Mouse (Mus musculus) forebrain, embryonic 13.5 days (tissue): ENCODE measurements around the gene Tbcc. TPM values are rescaled to one million over a fixed set of nuclear protein-coding genes. Genes with fewer than 3 reads are reported as not detected.
"Not testable (repeated sequence)": the region's sequence is repeated elsewhere in the genome, so short reads cannot be mapped to it uniquely, and the experiment has no call there.

Source experiments
- ATAC-seq: fragments of 200-750 bp; cut with Nextera tagmentation; 2 replicates; pipeline ENCODE4 v1.8.0; 2017
- H3K27ac ChIP-seq: fragments of 300-500 bp; sonication (generic); 2 replicates; pipeline ENCODE4 v1.5.1; 2015; ENCODE audit warnings: inconsistent platforms, mild to moderate bottlenecking, moderate library complexity
- H3K27me3 ChIP-seq: fragments of 300-500 bp; sonication (generic); 2 replicates; pipeline ENCODE4 v1.6.1; 2015; ENCODE audit warnings: mild to moderate bottlenecking, inconsistent platforms
- H3K36me3 ChIP-seq: fragments of 300-500 bp; sonication (generic); 2 replicates; pipeline ENCODE4 v1.6.1; 2015; ENCODE audit warnings: mild to moderate bottlenecking, inconsistent platforms; ENCODE audit not compliant: poor library complexity, severe bottlenecking
- H3K4me1 ChIP-seq: fragments of 300-500 bp; sonication (generic); 2 replicates; pipeline ENCODE4 v1.6.1; 2015; ENCODE audit warnings: inconsistent platforms
- H3K4me2 ChIP-seq: fragments of 300-500 bp; sonication (generic); 2 replicates; pipeline ENCODE4 v1.6.1; 2015; ENCODE audit warnings: inconsistent platforms, mild to moderate bottlenecking, moderate library complexity
- H3K4me3 ChIP-seq: fragments of 300-500 bp; sonication (generic); 2 replicates; pipeline ENCODE4 v1.5.1; 2015; ENCODE audit warnings: mild to moderate bottlenecking, inconsistent platforms
- H3K9ac ChIP-seq: fragments of 300-500 bp; sonication (generic); 2 replicates; pipeline ENCODE4 v1.6.1; 2015; ENCODE audit warnings: mild to moderate bottlenecking, inconsistent platforms
- H3K9me3 ChIP-seq: fragments of 300-500 bp; sonication (generic); replicated peaks from 2 replicates; pipeline ENCODE4 v1.6.1; 2016; ENCODE audit warnings: inconsistent platforms
- WGBS: fragments of 180-500 bp; shearing (Covaris S2); methylation state at CpG from one replicate; pipeline ENCODE4 v1.1.7; 2015; 5-methylcytosine and 5-hydroxymethylcytosine counted together
- polyA plus RNA-seq: library from polyadenylated mRNA; unstranded; fragments of >200 nt; fragmentation: Nextera tagmentation; extraction: Ambion mirVana; gene quantifications from 2 replicates; pipeline ENCODE4 v1.2.1, GENCODE M21; 2015

Gene Tbcc
- 51.3 and 53.5 TPM in 2 replicates for polyA plus RNA-seq

- Histone ChIP-seq H3K36me3 (peaks cover 20% of the 10 kb centered on the region), H3K4me1 (peaks cover 34% of the 10 kb centered on the region), H3K9me3 (no peaks in the 10 kb centered on the region), H3K27me3 (no peaks in the 10 kb centered on the region), H3K4me2 (peak within 1 kb of the TSS; percentile 98), H3K4me3 (peak within 1 kb of the TSS; percentile 96), H3K27ac (peak within 1 kb of the TSS; percentile 91), H3K9ac (peak within 1 kb of the TSS; percentile 97)
- under 1% methylated on average over 39 of the region's 40 CpGs for WGBS
- ATAC-seq, result peak; percentile 95
Measured at GRCm38 (mm10) chr17:46890116-46890815, at the start of gene Tbcc. Gene Tbcc (plus strand): TSS chr17:46890684.

GRCm38 (mm10) chr17:46843022-46843421 is 47.5 kb upstream of the Tbcc start:
- Histone ChIP-seq H3K4me2 (no peak overlapping the region), H3K27me3 (no peaks in the 10 kb centered on the region), H3K27ac (no peak overlapping the region), H3K9ac (no peak overlapping the region), H3K36me3 (no peaks in the 10 kb centered on the region), H3K9me3 (no peaks in the 10 kb centered on the region), H3K4me3 (no peak overlapping the region), H3K4me1 (peaks cover 11% of the 10 kb centered on the region)
- ATAC-seq, result no peak
- 68% methylated on average over 2 of the region's 2 CpGs for WGBS

GRCm38 (mm10) chr17:46843716-46844115 is 46.8 kb upstream of the Tbcc start:
- Histone ChIP-seq H3K4me2 (no peak overlapping the region), H3K9ac (no peak overlapping the region; the same call in 1 of the 2 replicates), H3K4me3 (no peak overlapping the region), H3K36me3 (no peaks in the 10 kb centered on the region), H3K4me1 (peaks cover 11% of the 10 kb centered on the region), H3K27me3 (no peaks in the 10 kb centered on the region), H3K27ac (no peak overlapping the region), H3K9me3 (no peaks in the 10 kb centered on the region)
- no peak for ATAC-seq
- 50% methylated on average over 7 of the region's 7 CpGs for whole genome bisulfite sequencing

GRCm38 (mm10) chr17:46844811-46845210 is 45.7 kb upstream of the Tbcc start:
- Histone ChIP-seq H3K4me1 (peaks cover 11% of the 10 kb centered on the region), H3K27ac (no peak overlapping the region), H3K4me2 (no peak overlapping the region), H3K27me3 (no peaks in the 10 kb centered on the region), H3K9me3 (no peaks in the 10 kb centered on the region), H3K36me3 (no peaks in the 10 kb centered on the region), H3K9ac (no peak overlapping the region), H3K4me3 (no peak overlapping the region)
- no peak for ATAC-seq
- WGBS, result 70% methylated on average over 10 of the region's 10 CpGs

GRCm38 (mm10) chr17:46845262-46845661 is 45.2 kb upstream of the Tbcc start:
- Histone ChIP-seq H3K27me3 (no peaks in the 10 kb centered on the region), H3K9me3 (no peaks in the 10 kb centered on the region), H3K4me2 (no peak overlapping the region), H3K36me3 (no peaks in the 10 kb centered on the region), H3K9ac (no peak overlapping the region), H3K4me3 (no peak overlapping the region), H3K27ac (no peak overlapping the region), H3K4me1 (peaks cover 11% of the 10 kb centered on the region)
- no peak for ATAC-seq
- 89% methylated on average over 12 of the region's 12 CpGs for WGBS

GRCm38 (mm10) chr17:46846573-46846972 is 43.9 kb upstream of the Tbcc start:
- peaks cover 11% of the 10 kb centered on the region for H3K4me1 ChIP-seq
- H3K4me3 ChIP-seq, H3K4me2 ChIP-seq, H3K36me3 ChIP-seq, ATAC-seq, H3K27me3 ChIP-seq, H3K9me3 ChIP-seq, H3K9ac ChIP-seq, H3K27ac ChIP-seq: not testable (repeated sequence)
- 94% methylated on average over 18 of the region's 18 CpGs for WGBS

GRCm38 (mm10) chr17:46847206-46847605 is 43.3 kb upstream of the Tbcc start:
- ATAC-seq, result no peak
- Histone ChIP-seq H3K9ac (no peak overlapping the region), H3K4me1 (peaks cover 11% of the 10 kb centered on the region), H3K4me2 (no peak overlapping the region), H3K27ac (no peak overlapping the region), H3K27me3 (no peaks in the 10 kb centered on the region), H3K36me3 (no peaks in the 10 kb centered on the region), H3K9me3 (no peaks in the 10 kb centered on the region; the same call in 1 of the 2 replicates), H3K4me3 (no peak overlapping the region)
- WGBS, result 89% methylated on average over 7 of the region's 7 CpGs

- Histone ChIP-seq H3K27me3 (no peaks in the 10 kb centered on the region), H3K4me1 (peaks cover 30% of the 10 kb centered on the region), H3K9ac (no peak overlapping the region), H3K9me3 (no peaks in the 10 kb centered on the region; the same call in 1 of the 2 replicates), H3K27ac (peak overlapping the region; percentile 77), H3K4me3 (no peak overlapping the region), H3K4me2 (no peak overlapping the region; the same call in 1 of the 2 replicates), H3K36me3 (no peaks in the 10 kb centered on the region)
- WGBS, result 66% methylated on average over 6 of the region's 6 CpGs
- no peak for ATAC-seq
Measured at GRCm38 (mm10) chr17:46852725-46853124, 37.8 kb upstream of the Tbcc start.

GRCm38 (mm10) chr17:46853281-46853680 is 37.2 kb upstream of the Tbcc start:
- peaks cover 30% of the 10 kb centered on the region for H3K4me1 ChIP-seq
- H3K9ac ChIP-seq, result no peak overlapping the region
- H3K4me2 ChIP-seq, result no peak overlapping the region
- 54% methylated on average over 6 of the region's 6 CpGs for WGBS
- peak overlapping the region; percentile 77 for H3K27ac ChIP-seq
- H3K9me3 ChIP-seq, result no peaks in the 10 kb centered on the region; the same call in 1 of the 2 replicates
- no peak overlapping the region for H3K4me3 ChIP-seq
- no peak for ATAC-seq
- no peaks in the 10 kb centered on the region for H3K27me3 ChIP-seq
- H3K36me3 ChIP-seq, result no peaks in the 10 kb centered on the region

- H3K4me2 ChIP-seq, result no peak overlapping the region
- H3K4me1 ChIP-seq, result peaks cover 35% of the 10 kb centered on the region
- no peaks in the 10 kb centered on the region for H3K27me3 ChIP-seq
- H3K36me3 ChIP-seq, result no peaks in the 10 kb centered on the region
- no peak overlapping the region for H3K4me3 ChIP-seq
- ATAC-seq, result no peak
- H3K9me3 ChIP-seq, result no peaks in the 10 kb centered on the region; the same call in 1 of the 2 replicates
- no peak overlapping the region; the same call in 1 of the 2 replicates for H3K9ac ChIP-seq
- H3K27ac ChIP-seq, result peak overlapping the region; percentile 40; the same call in 1 of the 2 replicates
- 87% methylated on average over 7 of the region's 7 CpGs for WGBS
Measured at GRCm38 (mm10) chr17:46854096-46854495, 36.4 kb upstream of the Tbcc start.

GRCm38 (mm10) chr17:46854640-46855110 is 35.8 kb upstream of the Tbcc start:
- no peaks in the 10 kb centered on the region for H3K36me3 ChIP-seq
- H3K27ac ChIP-seq, result peak overlapping the region; percentile 66
- H3K9ac ChIP-seq, result no peak overlapping the region; the same call in 1 of the 2 replicates
- H3K9me3 ChIP-seq, result no peaks in the 10 kb centered on the region; the same call in 1 of the 2 replicates
- no peaks in the 10 kb centered on the region for H3K27me3 ChIP-seq
- H3K4me2 ChIP-seq, result peak overlapping the region; percentile 74
- H3K4me1 ChIP-seq, result peaks cover 41% of the 10 kb centered on the region
- H3K4me3 ChIP-seq, result no peak overlapping the region
- no peak for ATAC-seq
- 82% methylated on average over 8 of the region's 8 CpGs for WGBS

- peak overlapping the region; percentile 99 for H3K9ac ChIP-seq
- no peaks in the 10 kb centered on the region; the same call in 1 of the 2 replicates for H3K9me3 ChIP-seq
- peak overlapping the region; percentile 100 for H3K27ac ChIP-seq
- peaks cover 48% of the 10 kb centered on the region for H3K4me1 ChIP-seq
- 62% methylated on average over 15 of the region's 15 CpGs for WGBS
- peak overlapping the region; percentile 74 for H3K4me2 ChIP-seq
- no peaks in the 10 kb centered on the region for H3K36me3 ChIP-seq
- H3K4me3 ChIP-seq, result peak overlapping the region; percentile 80
- ATAC-seq, result no peak
- H3K27me3 ChIP-seq, result no peaks in the 10 kb centered on the region
Measured at GRCm38 (mm10) chr17:46855328-46856106, 35.0 kb upstream of the Tbcc start.
